Mouse (Mus musculus) spleen, adult 2 months (tissue): ENCODE data around the gene Uap1. TPM values are rescaled to one million over a fixed set of nuclear protein-coding genes. Genes with fewer than 3 reads are reported as not detected.

Experiments used
- DNase-seq, 2 experiments: peaks; one replicate each; pipeline versions ENCODE4 v3.0.0 to v3.0.0-alpha.2; 2012 to 2021; ENCODE audit warnings: low spot score in 2 of 2, low read depth in 1 of 2
- H3K27ac ChIP-seq: fragments of 200-500 bp; 2 replicates; pipeline ENCODE4 v1.5.1; 2012; ENCODE audit warnings: low read length, inconsistent platforms; ENCODE audit not compliant: insufficient read depth
- H3K27me3 ChIP-seq: fragments of 200-500 bp; 2 replicates; pipeline ENCODE4 v1.6.1; 2012; ENCODE audit warnings: mild to moderate bottlenecking, moderate library complexity, low read length, inconsistent platforms; ENCODE audit not compliant: control insufficient read depth, insufficient read depth
- H3K36me3 ChIP-seq: fragments of 200-500 bp; 2 replicates; pipeline ENCODE4 v1.6.1; 2012; ENCODE audit warnings: mild to moderate bottlenecking, low read length, inconsistent platforms; ENCODE audit not compliant: control insufficient read depth, insufficient read depth
- H3K4me1 ChIP-seq: fragments of 200-500 bp; 2 replicates; pipeline ENCODE4 v1.6.1; 2011; ENCODE audit warnings: inconsistent platforms; ENCODE audit not compliant: control insufficient read depth, insufficient read depth, insufficient read length
- H3K4me3 ChIP-seq: fragments of 200-500 bp; 2 replicates; pipeline ENCODE4 v1.5.1; 2011; ENCODE audit warnings: mild to moderate bottlenecking, inconsistent platforms; ENCODE audit not compliant: insufficient read depth, insufficient read length; ENCODE audit errors: extremely low read depth
- CTCF ChIP-seq: fragments of 200-500 bp; IDR thresholded peaks from 2 replicates; pipeline ENCODE4 v1.5.1; 2011; ENCODE audit warnings: mild to moderate bottlenecking, inconsistent platforms; ENCODE audit not compliant: insufficient read depth, insufficient read length, insufficient replicate concordance; ENCODE audit errors: extremely low read depth
- POLR2A ChIP-seq: fragments of 200-500 bp; IDR thresholded peaks from 2 replicates; pipeline ENCODE4 v1.6.1; 2011; ENCODE audit warnings: low read depth, low read length, inconsistent platforms
- WGBS: fragments of 180-500 bp; shearing (Covaris S2); methylation state at CpG from one replicate; pipeline ENCODE4 v1.1.7; 2018; 5-methylcytosine and 5-hydroxymethylcytosine counted together
- polyA plus RNA-seq: library from polyadenylated mRNA; depleted of rRNA; stranded (reverse); fragments of >200 nt; gene quantifications from 2 replicates; pipeline ENCODE4 v1.2.3, GENCODE M21; 2012

The Uap1 gene
- polyA plus RNA-seq, 1 experiment = 6.8 TPM

DNA sequence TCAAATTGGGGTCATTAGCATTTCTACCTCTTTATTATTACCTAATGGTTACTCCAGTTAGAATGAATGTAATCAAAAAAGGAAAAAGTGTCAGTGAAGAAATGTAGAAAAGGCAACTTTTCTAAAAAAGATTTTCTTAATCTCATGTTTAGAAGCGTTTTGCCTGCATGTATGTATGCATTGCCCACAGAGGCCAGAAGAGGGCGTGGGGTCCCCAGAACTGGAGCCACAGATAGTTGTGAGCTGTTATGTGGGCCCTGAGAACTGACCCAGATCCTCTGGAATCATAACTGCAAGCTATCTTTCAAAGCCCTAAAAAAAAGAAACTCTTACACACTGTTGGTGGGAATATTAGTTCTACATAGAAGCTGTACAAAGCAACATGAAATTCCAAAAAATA is 19.5 kb downstream of the Uap1 start:
- peaks cover 13% of the 10 kb centered on the region for H3K36me3 ChIP-seq
- no peak overlapping the region for H3K27ac ChIP-seq
- WGBS = 85% methylated on average over 2 of the region's 2 CpGs
- TF ChIP-seq CTCF = no peak
- no peak for TF ChIP-seq POLR2A
- H3K4me1 ChIP-seq = peaks cover 2% of the 10 kb centered on the region; the same call in 1 of the 2 replicates
- no peaks in the 10 kb centered on the region for H3K27me3 ChIP-seq
- no peak overlapping the region for H3K4me3 ChIP-seq
- no peak for DNase-seq

GRCm38 (mm10) chr1:170153986-170154385 is 20.8 kb downstream of the Uap1 start:
- WGBS = 88% methylated on average over 8 of the region's 8 CpGs
- no peak for DNase-seq
- peaks cover 13% of the 10 kb centered on the region for H3K36me3 ChIP-seq
- H3K4me3 ChIP-seq = no peak overlapping the region
- no peaks in the 10 kb centered on the region for H3K27me3 ChIP-seq
- peaks cover 5% of the 10 kb centered on the region for H3K4me1 ChIP-seq
- no peak overlapping the region for H3K27ac ChIP-seq
- TF ChIP-seq POLR2A = no peak
- TF ChIP-seq CTCF = no peak

GRCm38 (mm10) chr1:170152552-170152951 is 22.2 kb downstream of the Uap1 start:
- Histone ChIP-seq H3K4me3 (no peak overlapping the region), H3K4me1 (peaks cover 9% of the 10 kb centered on the region), H3K36me3 (peaks cover 9% of the 10 kb centered on the region), H3K27ac (no peak overlapping the region), H3K27me3 (no peaks in the 10 kb centered on the region)
- TF ChIP-seq POLR2A (no peak), CTCF (no peak)
- peak in 1 of 2 experiments; percentile 37 for DNase-seq
- WGBS = 74% methylated on average over 2 of the region's 2 CpGs

GRCm38 (mm10) chr1:170150870-170151269 is 23.9 kb downstream of the Uap1 start:
- no peaks in the 10 kb centered on the region for H3K27me3 ChIP-seq
- H3K27ac ChIP-seq = no peak overlapping the region
- H3K4me3 ChIP-seq = no peak overlapping the region
- H3K36me3 ChIP-seq = peaks cover 6% of the 10 kb centered on the region
- H3K4me1 ChIP-seq = peaks cover 9% of the 10 kb centered on the region
- DNase-seq = no peak
- no peak for TF ChIP-seq CTCF
- TF ChIP-seq POLR2A = no peak
- 96% methylated on average over 6 of the region's 6 CpGs for WGBS

DNA sequence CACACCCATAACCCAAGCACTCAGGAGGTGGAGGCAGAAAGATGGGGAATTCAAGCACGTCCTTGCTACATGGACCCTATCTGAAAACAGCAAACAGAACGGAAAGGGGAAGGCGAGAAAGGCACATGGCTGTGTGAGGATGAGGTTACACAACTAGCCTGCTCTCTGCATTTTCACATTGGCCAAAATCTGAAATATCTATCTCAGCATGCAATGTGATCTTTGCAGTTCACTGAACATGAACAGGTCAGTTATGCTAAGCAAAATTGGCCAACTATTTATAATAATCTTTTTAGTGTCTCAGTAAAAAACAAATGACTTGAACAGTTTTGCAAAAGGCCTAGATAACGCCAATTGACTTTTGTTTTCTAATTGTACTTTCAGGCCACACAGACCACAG is 25.0 kb downstream of the Uap1 start:
- peaks cover 9% of the 10 kb centered on the region for H3K4me1 ChIP-seq
- no peak for DNase-seq
- no peaks in the 10 kb centered on the region for H3K27me3 ChIP-seq
- WGBS = 71% methylated on average over 4 of the region's 4 CpGs
- peaks cover 4% of the 10 kb centered on the region; the same call in 1 of the 2 replicates for H3K36me3 ChIP-seq
- H3K27ac ChIP-seq = peak overlapping the region; percentile 31; the same call in 1 of the 2 replicates
- TF ChIP-seq CTCF (no peak), POLR2A (no peak)
- H3K4me3 ChIP-seq = no peak overlapping the region

DNA sequence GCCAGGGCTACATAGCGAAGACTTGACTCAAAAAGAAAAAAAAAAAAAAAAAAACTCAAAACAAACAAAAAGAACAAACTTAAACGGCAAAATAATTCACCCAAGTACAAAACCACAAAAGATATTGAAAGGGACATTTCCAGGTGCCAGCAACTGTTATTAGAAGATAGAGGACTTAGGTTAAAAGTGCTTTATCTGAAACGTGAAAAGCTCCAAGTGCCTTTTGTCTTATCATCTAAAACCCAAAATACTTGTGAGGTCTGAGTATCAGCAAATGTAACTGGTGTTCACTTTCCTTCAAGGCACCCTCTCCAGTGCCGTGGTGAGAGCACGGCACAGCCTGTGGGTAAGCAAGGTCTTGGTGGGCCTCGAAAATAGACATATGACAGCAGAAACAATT is 26.2 kb downstream of the Uap1 start:
- H3K36me3 ChIP-seq = peaks cover 6% of the 10 kb centered on the region

GRCm38 (mm10) chr1:170147651-170148448 is 26.9 kb downstream of the Uap1 start:
- no peak for TF ChIP-seq CTCF
- TF ChIP-seq POLR2A = no peak
- peaks cover 9% of the 10 kb centered on the region for H3K4me1 ChIP-seq
- H3K36me3 ChIP-seq = peaks cover 10% of the 10 kb centered on the region
- DNase-seq = peak; percentile 14 to 71
- no peaks in the 10 kb centered on the region for H3K27me3 ChIP-seq
- peak overlapping the region; percentile 59 for H3K27ac ChIP-seq
- no peak overlapping the region for H3K4me3 ChIP-seq
- WGBS = 62% methylated on average over 9 of the region's 9 CpGs

More for the DNA sequence above, 26.2 kb downstream of the Uap1 start:
- 75% methylated on average over 6 of the region's 6 CpGs for WGBS
- Histone ChIP-seq H3K4me1 (peaks cover 9% of the 10 kb centered on the region), H3K27me3 (no peaks in the 10 kb centered on the region), H3K27ac (no peak overlapping the region; the same call in 1 of the 2 replicates), H3K4me3 (no peak overlapping the region)
- no peak for TF ChIP-seq POLR2A
- no peak for TF ChIP-seq CTCF
- no peak for DNase-seq
